Mouse (Mus musculus) frontal cortex, adult 2 months (tissue): ENCODE data around the gene Cmss1. TPM values are rescaled to one million over a fixed set of nuclear protein-coding genes. Genes with fewer than 3 reads are reported as not detected.
A peak's percentile ranks its signal among the peaks of the same experiment; 100 is the strongest.

Source experiments
- DNase-seq, 2 experiments: peaks; one replicate each; pipeline ENCODE4 v3.0.0; 2022; ENCODE audit warnings: low spot score in 1 of 2; ENCODE audit errors: extremely low spot score in 1 of 2
- polyA plus RNA-seq: library from polyadenylated mRNA; depleted of rRNA; stranded (reverse); fragments of >200 nt; gene quantifications from 2 replicates; pipeline ENCODE4 v1.2.3, GENCODE M21; 2012

The Cmss1 gene
- polyA plus RNA-seq, 1 experiment: 9.5 TPM

GRCm38 (mm10) chr16:57525476-57525875 is 81.2 kb downstream of the Cmss1 start:
- DNase-seq: no peak

GRCm38 (mm10) chr16:57525046-57525445 is 81.6 kb downstream of the Cmss1 start:
- DNase-seq: no peak

GRCm38 (mm10) chr16:57515636-57516035 is 91.0 kb downstream of the Cmss1 start:
- DNase-seq: no peak

GRCm38 (mm10) chr16:57514371-57514770 is 92.3 kb downstream of the Cmss1 start:
- no peak for DNase-seq

- DNase-seq: no peak
Observed at GRCm38 (mm10) chr16:57513562-57513961, 93.1 kb downstream of the Cmss1 start.

GRCm38 (mm10) chr16:57509099-57509498 is 97.6 kb downstream of the Cmss1 start:
- no peak for DNase-seq

GRCm38 (mm10) chr16:57508351-57508750 is 98.3 kb downstream of the Cmss1 start:
- no peak for DNase-seq

GRCm38 (mm10) chr16:57506133-57506532 is 100.5 kb downstream of the Cmss1 start:
- DNase-seq: no peak

- no peak for DNase-seq
Observed at GRCm38 (mm10) chr16:57504728-57505127, 101.9 kb downstream of the Cmss1 start.

GRCm38 (mm10) chr16:57502761-57503160 is 103.9 kb downstream of the Cmss1 start:
- DNase-seq: no peak

- DNase-seq: no peak
Observed at GRCm38 (mm10) chr16:57502230-57502629, 104.4 kb downstream of the Cmss1 start.

GRCm38 (mm10) chr16:57500851-57501250 is 105.8 kb downstream of the Cmss1 start:
- DNase-seq: peak in 1 of 2 experiments; percentile 5

- DNase-seq: peak in 1 of 2 experiments; percentile 33
Observed at GRCm38 (mm10) chr16:57496437-57497173, 110.1 kb downstream of the Cmss1 start.

- no peak for DNase-seq
Observed at GRCm38 (mm10) chr16:57495476-57496203, 111.0 kb downstream of the Cmss1 start.

- peak in 1 of 2 experiments; percentile 6 for DNase-seq
Observed at GRCm38 (mm10) chr16:57491853-57492252, 114.8 kb downstream of the Cmss1 start.

- DNase-seq: peak; percentile 12 to 37
Observed at GRCm38 (mm10) chr16:57490691-57491090, 116.0 kb downstream of the Cmss1 start.

GRCm38 (mm10) chr16:57488661-57489060 is 118.0 kb downstream of the Cmss1 start:
- no peak for DNase-seq

GRCm38 (mm10) chr16:57486266-57486665 is 120.4 kb downstream of the Cmss1 start:
- DNase-seq: no peak

- no peak for DNase-seq
Observed at GRCm38 (mm10) chr16:57485265-57485664, 121.4 kb downstream of the Cmss1 start.

GRCm38 (mm10) chr16:57484043-57484795 is 122.4 kb downstream of the Cmss1 start:
- no peak for DNase-seq

- no peak for DNase-seq
Observed at GRCm38 (mm10) chr16:57483503-57483902, 123.2 kb downstream of the Cmss1 start.
